Mouse (Mus musculus) lung, postnatal 14 days (tissue): ENCODE data around the gene Samd13.

Experiments
- DNase-seq: peaks from one replicate; pipeline ENCODE4 v3.0.0; 2021

Gene Samd13

DNA sequence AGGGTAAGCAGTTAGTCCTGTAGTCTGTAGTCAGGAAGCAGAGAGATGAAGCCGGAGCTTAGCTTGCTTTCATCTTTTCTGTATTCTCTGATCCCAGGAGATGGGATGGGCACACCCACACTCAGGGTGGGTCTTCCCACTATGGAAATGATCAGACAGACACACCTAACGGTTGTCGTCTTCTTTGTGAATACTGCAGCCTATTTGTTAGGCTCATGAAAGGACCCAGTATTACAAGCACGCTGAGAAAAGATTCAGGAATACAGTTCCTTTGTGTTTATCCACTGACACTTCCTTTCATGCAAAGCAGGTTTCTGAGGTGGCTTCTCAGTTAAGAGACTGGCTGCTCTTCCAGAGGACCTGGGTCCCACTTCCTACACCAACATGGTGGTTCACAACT is 74.1 kb downstream of the Samd13 start:
- no peak for DNase-seq

DNA sequence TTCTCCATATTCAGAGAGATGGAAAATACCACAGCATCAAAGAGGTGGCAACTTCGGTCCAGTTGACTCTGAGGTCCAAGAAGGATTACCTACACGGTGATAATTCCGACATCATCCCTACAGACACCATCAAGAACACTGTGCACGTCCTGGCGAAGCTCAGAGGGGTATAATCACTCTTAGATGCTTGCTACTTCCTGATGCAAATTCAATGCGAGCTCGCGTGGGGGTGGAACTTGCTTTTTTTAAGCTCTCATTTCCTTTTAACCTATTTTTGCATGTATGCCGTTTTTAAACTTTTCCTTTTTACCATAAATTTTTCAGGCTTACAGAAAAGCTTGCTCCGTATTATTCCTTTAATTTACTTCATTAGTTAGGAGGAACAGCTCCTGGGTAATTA is 75.1 kb downstream of the Samd13 start:
- no peak for DNase-seq

DNA sequence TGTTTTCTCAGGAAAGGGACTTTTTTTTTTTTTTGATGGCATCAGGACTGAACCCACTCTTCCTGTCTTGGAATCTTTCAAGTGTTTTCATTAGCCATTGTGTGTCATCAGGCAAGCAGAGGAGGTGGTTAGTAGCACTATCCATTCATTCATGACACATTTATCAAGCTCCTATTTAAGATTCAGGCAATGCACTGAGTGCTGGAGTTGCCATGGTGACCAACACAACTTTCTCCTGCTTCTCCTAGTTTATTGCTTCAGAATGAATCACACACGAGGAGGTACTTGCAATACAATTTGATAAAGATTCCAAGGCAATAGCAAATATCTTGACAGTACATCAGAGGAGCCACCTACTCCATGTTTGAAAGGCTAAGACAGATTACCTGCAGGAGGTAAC is 78.0 kb downstream of the Samd13 start:
- no peak for DNase-seq

DNA sequence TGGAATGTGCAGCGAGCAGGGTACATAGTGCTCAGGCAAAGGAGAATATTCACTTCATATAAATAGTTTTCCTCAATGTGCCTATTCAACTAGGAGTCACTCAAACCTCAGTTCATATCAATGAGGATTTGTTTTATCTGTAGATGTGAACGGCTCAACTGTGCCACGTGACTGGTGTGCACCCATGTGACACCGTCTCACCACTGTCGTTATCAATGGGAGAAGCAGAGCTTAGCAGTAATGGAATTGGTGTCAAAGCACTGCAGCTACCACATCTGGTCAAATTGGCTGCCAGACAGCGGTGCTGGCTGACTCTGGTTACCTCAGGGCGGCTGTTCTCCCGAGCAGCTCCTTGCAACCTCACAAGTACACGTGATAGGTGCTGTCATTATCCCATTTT is 80.7 kb downstream of the Samd13 start:
- DNase-seq, result no peak

DNA sequence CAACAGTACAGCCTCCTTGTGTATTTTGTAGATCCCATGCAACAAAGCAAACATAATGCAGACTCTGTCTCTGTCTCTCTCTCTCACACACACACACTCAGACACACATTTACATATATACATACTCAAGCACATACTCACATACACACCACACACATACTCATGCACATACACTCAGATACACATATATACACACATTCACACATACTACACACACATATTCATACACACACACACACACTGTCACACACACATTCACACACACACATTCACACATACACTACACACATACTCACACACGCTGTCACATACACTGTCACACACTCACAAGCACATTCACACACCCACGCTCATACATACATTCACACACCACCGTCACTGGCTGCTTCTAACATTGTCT is 82.9 kb downstream of the Samd13 start:
- DNase-seq, result no peak

DNA sequence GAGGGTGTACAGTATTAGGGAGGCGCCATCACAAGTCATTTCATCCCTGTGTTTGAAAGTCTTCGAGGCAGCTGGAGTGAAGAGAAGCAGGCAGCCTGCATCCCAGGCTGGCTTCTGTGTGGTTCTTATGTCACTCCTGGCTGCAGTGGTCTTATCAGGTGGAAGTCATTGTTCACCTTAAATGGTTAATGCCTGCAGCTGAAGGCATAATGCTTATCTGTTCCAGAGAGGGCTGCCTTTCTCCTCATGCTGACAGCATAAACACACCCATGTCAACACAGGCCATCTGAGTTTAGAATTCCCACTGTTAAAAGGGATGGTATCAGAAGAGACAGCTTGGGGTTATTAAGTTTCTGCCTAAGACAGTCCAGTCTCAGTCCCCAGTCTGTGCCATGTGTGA is 84.2 kb downstream of the Samd13 start:
- no peak for DNase-seq

DNA sequence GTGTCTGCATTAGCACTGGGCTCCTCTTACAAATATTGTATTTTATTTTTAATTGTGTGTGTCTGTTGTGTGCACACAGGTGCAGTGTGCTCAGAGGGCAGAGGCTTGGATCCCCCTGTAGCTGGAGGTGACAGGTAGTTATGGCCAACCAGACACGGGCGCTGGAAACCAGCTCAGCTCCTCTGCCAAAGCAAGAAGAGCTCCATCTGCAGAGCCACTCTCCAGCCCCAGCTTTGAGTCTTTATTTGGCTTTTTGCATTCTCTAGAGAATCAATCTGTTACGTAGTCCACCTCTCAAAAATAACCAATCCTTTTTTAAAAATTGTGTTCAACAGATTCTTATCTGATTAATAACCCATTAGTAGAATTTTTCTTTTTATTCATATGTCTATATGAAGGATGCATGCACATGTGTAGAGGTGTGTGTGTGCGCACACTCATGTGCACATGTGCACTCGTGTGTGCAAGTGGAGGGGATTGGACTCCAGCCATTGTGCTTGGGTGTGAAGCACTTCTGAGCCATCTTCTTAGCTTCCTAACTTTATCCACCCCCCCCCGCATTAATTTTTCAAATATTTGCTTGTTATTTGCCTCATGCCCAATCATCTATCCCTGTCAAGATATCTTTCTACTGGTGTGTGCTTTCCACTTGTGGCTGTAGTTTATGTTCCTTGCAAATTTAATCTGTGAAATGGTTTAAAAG is 86.0 kb downstream of the Samd13 start:
- no peak for DNase-seq

DNA sequence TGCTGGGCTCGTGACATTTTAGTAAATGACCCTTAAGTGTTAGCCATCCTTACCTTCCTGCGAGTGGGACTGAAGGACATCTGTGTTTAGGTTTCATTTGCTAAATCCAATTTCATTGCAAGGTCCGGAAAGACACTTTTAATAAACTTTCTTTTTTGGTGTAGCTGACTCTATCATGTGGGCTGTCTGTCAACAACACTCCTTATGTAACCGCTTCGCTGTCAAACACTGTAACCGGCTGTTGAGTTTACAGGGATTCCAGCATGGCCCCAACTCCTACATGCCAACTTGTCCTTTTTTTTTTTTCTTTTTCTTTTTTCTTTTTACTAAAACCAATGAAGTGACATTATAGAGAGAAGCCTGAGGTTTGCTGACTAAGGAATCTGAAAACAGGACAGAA is 87.0 kb downstream of the Samd13 start:
- no peak for DNase-seq

DNA sequence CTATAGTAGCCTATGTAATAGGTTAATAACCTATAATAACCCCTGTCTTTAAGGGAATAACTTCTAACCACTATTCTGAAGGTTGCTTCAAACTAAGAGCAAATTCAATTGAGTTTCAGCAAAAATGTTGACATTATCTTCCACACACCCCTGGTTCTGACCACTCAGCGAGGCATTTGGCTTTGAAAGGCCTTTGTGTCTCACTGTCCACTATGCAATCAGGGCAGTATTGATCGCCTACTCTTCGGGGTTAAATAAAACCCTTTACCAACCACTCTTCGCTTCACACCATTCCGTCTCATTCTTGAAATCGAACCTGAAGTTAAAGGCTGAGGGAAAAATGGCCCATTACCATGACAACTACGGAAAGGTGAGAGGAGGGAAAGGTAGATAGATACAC is 88.5 kb downstream of the Samd13 start:
- no peak for DNase-seq

DNA sequence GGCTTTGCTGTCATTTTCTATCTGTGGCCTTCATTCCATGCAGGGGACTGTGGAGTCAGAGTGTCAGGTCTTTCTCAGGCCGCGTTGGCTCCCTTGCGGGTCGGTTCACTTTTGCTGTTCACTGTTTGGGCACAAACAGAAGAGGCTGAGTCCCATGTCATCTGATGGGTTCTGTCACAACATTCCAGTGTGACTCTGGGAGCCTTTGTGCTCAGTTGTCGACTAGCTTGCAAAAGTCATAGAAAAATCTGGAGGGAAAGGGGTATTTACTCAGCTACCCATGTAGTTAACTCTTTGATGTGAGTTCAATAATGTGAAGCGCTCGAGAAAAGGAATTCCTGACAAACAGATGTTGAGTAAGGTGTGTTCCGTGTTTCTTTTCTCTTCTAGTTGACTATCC is 89.0 kb downstream of the Samd13 start:
- no peak for DNase-seq

DNA sequence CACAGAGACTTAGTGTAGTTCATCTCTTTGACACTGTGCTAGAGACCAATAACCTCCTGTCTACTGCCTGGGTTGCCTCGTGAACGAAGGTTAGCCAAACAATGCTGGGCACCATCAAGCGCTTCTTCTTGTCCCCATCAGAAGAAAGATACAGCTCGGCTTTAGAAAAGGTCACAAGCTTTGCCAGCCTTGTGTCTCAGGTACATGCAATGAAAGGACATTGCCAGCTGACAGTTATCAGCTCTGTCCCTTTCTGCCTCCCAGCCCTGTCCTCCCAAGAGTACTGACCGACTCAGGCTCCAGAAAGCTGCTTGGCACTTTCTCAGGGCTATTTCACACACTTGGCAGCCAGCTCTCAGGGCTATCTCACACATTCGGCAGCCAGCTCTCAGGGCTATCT is 90.0 kb downstream of the Samd13 start:
- no peak for DNase-seq
